Comparison of ENCODE assay signal across 8 mouse cellular contexts in genomic region chr3:66981101-66981661, GRCm38 (mm10). TPM values are rescaled to one million over a fixed set of nuclear protein-coding genes. Genes with fewer than 3 reads are reported as not detected.
A peak's percentile ranks its signal among the peaks of the same experiment; 100 is the strongest.
DNase-seq lines count a peak whose midpoint lies in the region; ATAC-seq and TF ChIP-seq lines count a peak whose summit lies in the region.

TSS of gene Rsrc1 (plus strand) at chr3:66981390.

- peaks cover 9% of the 10 kb centered on the region for H3K4me1 ChIP-seq in hindbrain, embryonic 16.5 days (ENCODE audit: control insufficient read depth, insufficient read depth, low read depth, low read length)
- H3K4me1 ChIP-seq in limb, embryonic 10.5 days: peaks cover 49% of the 10 kb centered on the region
- H3K4me1 ChIP-seq in midbrain, embryonic 12.5 days: peaks cover 28% of the 10 kb centered on the region

- WGBS in hindbrain, embryonic 16.5 days: under 1% methylated on average over 45 of the region's 62 CpGs
- 0% methylated on average over 57 of the region's 62 CpGs for WGBS in limb, embryonic 10.5 days
- 0% methylated on average over 39 of the region's 62 CpGs for WGBS in midbrain, embryonic 12.5 days

- peak within 1 kb of the TSS; percentile 73 for H3K4me2 ChIP-seq in hindbrain, embryonic 16.5 days (ENCODE audit: low read length)
- peak within 1 kb of the TSS; percentile 58 for H3K4me2 ChIP-seq in midbrain, embryonic 12.5 days (replicated peaks)

- no peak for TF ChIP-seq CTCF in left cerebral cortex, adult 2 months (IDR thresholded peaks at IDR 0.05)

- H3K9me3 ChIP-seq in hindbrain, embryonic 16.5 days (ENCODE audit: control insufficient read depth, low read length): no peaks in the 10 kb centered on the region
- no peaks in the 10 kb centered on the region for H3K9me3 ChIP-seq in limb, embryonic 10.5 days (replicated peaks)
- no peaks in the 10 kb centered on the region for H3K9me3 ChIP-seq in midbrain, embryonic 12.5 days

- H3K4me3 ChIP-seq in left cerebral cortex, adult 2 months: peak within 1 kb of the TSS; percentile 21; the same call in 1 of the 2 replicates
- H3K4me3 ChIP-seq in hindbrain, embryonic 16.5 days (ENCODE audit: low read length): peak within 1 kb of the TSS; percentile 43
- H3K4me3 ChIP-seq in limb, embryonic 10.5 days: peak within 1 kb of the TSS; percentile 73
- peak within 1 kb of the TSS; percentile 56 for H3K4me3 ChIP-seq in midbrain, embryonic 12.5 days

- intact Hi-C loops in left cerebral cortex, adult 2 months (cut with DNase I): loop anchor here (5.0 to 10.0 kb wide), 2 partner anchors 234 to 364 kb away; no protein-coding TSS in a partner anchor

- peak; percentile 15 to 16 for DNase-seq in left cerebral cortex, adult 2 months (ENCODE audit: extremely low spot score in 1 of 2, low spot score in 2 of 2)
- DNase-seq in left cerebral cortex, adult 11 months (ENCODE audit: low spot score): no peak
- DNase-seq in adrenal gland, postnatal 4 days (ENCODE audit: low spot score in 2 of 2): no peak
- peak in 1 of 2 experiments; percentile 48 for DNase-seq in gastrocnemius, adult 8-10 months (ENCODE audit: low spot score in 2 of 2)
- DNase-seq in limb, embryonic 10.5 days (ENCODE audit: low spot score): peak; percentile 82
- DNase-seq in thymus, postnatal 25 days: peak; percentile 38

- 0 out of 2 replicates have a peak, but pooled peaks have one; percentile 5 for ATAC-seq in hindbrain, embryonic 16.5 days
- peak; percentile 45 for ATAC-seq in midbrain, embryonic 12.5 days (ENCODE audit: low FRiP score, low read depth)

- H3K36me3 ChIP-seq in hindbrain, embryonic 16.5 days (ENCODE audit: control insufficient read depth, insufficient read depth, low read length): no peaks in the 10 kb centered on the region
- H3K36me3 ChIP-seq in limb, embryonic 10.5 days: peaks cover 17% of the 10 kb centered on the region
- no peaks in the 10 kb centered on the region for H3K36me3 ChIP-seq in midbrain, embryonic 12.5 days

- H3K27ac ChIP-seq in left cerebral cortex, adult 2 months: no peak within 1 kb of the TSS
- H3K27ac ChIP-seq in hindbrain, embryonic 16.5 days (ENCODE audit: low read depth, low read length): peak within 1 kb of the TSS; percentile 56
- H3K27ac ChIP-seq in limb, embryonic 10.5 days: peak within 1 kb of the TSS; percentile 99
- peak within 1 kb of the TSS; percentile 91 for H3K27ac ChIP-seq in midbrain, embryonic 12.5 days (replicated peaks)

- peaks cover 33% of the 10 kb centered on the region for H3K27me3 ChIP-seq in hindbrain, embryonic 16.5 days (replicated peaks; ENCODE audit: control insufficient read depth, insufficient read depth, low read length)
- H3K27me3 ChIP-seq in limb, embryonic 10.5 days (ENCODE audit: low read depth, poor library complexity, severe bottlenecking): peaks cover 43% of the 10 kb centered on the region; the same call in 1 of the 2 replicates
- H3K27me3 ChIP-seq in midbrain, embryonic 12.5 days: peaks cover 56% of the 10 kb centered on the region

- peak within 1 kb of the TSS; percentile 56 for H3K9ac ChIP-seq in hindbrain, embryonic 16.5 days (ENCODE audit: low read depth, low read length)
- H3K9ac ChIP-seq in midbrain, embryonic 12.5 days (replicated peaks): peak within 1 kb of the TSS; percentile 79

RNA-seq across cellular contexts. Expression of gene Rsrc1, which starts in this region (rescaled TPM):
- total RNA-seq in left cerebral cortex, adult 2 months (2021): 10 to 100 TPM; 36.3 to 37.2 TPM
- total RNA-seq in adrenal gland, postnatal 4 days (2021): 10 to 100 TPM; 38.8 to 44.1 TPM
- total RNA-seq in gastrocnemius, adult 8-10 months (2022): 10 to 100 TPM; 11.4 to 13.1 (median 11.7) TPM
- 30.4 and 31.5 TPM in 2 replicates for polyA plus RNA-seq in hindbrain, embryonic 16.5 days (2015; fragmentation: Nextera tagmentation; extraction: Ambion mirVana)
- 54.6 and 54.7 TPM in 2 replicates for polyA plus RNA-seq in limb, embryonic 10.5 days (2016; fragmentation: Nextera tagmentation; extraction: Ambion mirVana)
- polyA plus RNA-seq in midbrain, embryonic 12.5 days (2016; fragmentation: Nextera tagmentation; extraction: Ambion mirVana): 54.1 and 57.9 TPM in 2 replicates

Comparison
In these comparisons a context has a peak if more than half of its experiments do, and no peak if none do; other contexts are left out.
1. DNase-seq: peak in left cerebral cortex, adult 2 months (2 of 2), limb, embryonic 10.5 days (single experiment) and thymus, postnatal 25 days (single experiment); none in left cerebral cortex, adult 11 months (single experiment) and adrenal gland, postnatal 4 days (0 of 2).
2. H3K4me3 ChIP-seq: peak in every context shown above with its lines; median percentile 73 in limb, embryonic 10.5 days; 56 in midbrain, embryonic 12.5 days; 43 in hindbrain, embryonic 16.5 days; 21 in left cerebral cortex, adult 2 months.